ENCODE assay signal across 11 mouse cellular contexts in genomic region chr1:190190231-190190965, GRCm38 (mm10). TPM values are rescaled to one million over a fixed set of nuclear protein-coding genes. Genes with fewer than 3 reads are reported as not detected.
DNase-seq lines count a peak whose midpoint lies in the region; ATAC-seq and TF ChIP-seq lines count a peak whose summit lies in the region.
"Had no signal": no experiment of that assay in that cellular context is flagged by ENCODE, and none has a peak within 500 bp of the region (broad histone marks: within the 10 kb centered on the region; RNA-seq: fewer than 3 reads in every experiment).

No protein-coding gene starts in this region.

- H3K36me3 ChIP-seq in heart, postnatal 0 days (replicated peaks; ENCODE audit: control insufficient read depth, insufficient read depth, low read length), result no peaks in the 10 kb centered on the region
- H3K36me3 ChIP-seq in heart, embryonic 11.5 days (ENCODE audit: control insufficient read depth, insufficient read depth, low read length), result no peaks in the 10 kb centered on the region
- no peaks in the 10 kb centered on the region for H3K36me3 ChIP-seq in midbrain, embryonic 13.5 days
- H3K36me3 ChIP-seq in midbrain, embryonic 10.5 days, result no peaks in the 10 kb centered on the region
- H3K36me3 ChIP-seq in forebrain, postnatal 0 days (ENCODE audit: insufficient read depth), result no peaks in the 10 kb centered on the region
- H3K36me3 ChIP-seq: liver, embryonic 13.5 days had no signal

- no peak overlapping the region; the same call in 1 of the 2 replicates for H3K9ac ChIP-seq in heart, postnatal 0 days (replicated peaks; ENCODE audit: low read depth, low read length)
- H3K9ac ChIP-seq in heart, embryonic 11.5 days (ENCODE audit: low read depth, low read length), result no peak overlapping the region
- H3K9ac ChIP-seq in midbrain, embryonic 13.5 days (replicated peaks), result no peak overlapping the region
- no peak overlapping the region for H3K9ac ChIP-seq in forebrain, postnatal 0 days
- H3K9ac ChIP-seq: liver, embryonic 13.5 days had no signal

- H3K27me3 ChIP-seq in heart, postnatal 0 days (ENCODE audit: control insufficient read depth, insufficient read depth, low read length), result no peaks in the 10 kb centered on the region
- H3K27me3 ChIP-seq in heart, embryonic 11.5 days (ENCODE audit: control insufficient read depth, insufficient read depth, low read length), result no peaks in the 10 kb centered on the region
- peaks cover 23% of the 10 kb centered on the region for H3K27me3 ChIP-seq in midbrain, embryonic 13.5 days
- H3K27me3 ChIP-seq in midbrain, embryonic 10.5 days (ENCODE audit: low read depth, poor library complexity, severe bottlenecking), result peaks cover 44% of the 10 kb centered on the region
- H3K27me3 ChIP-seq in forebrain, postnatal 0 days (ENCODE audit: insufficient read depth, low read length), result peaks cover 40% of the 10 kb centered on the region; the same call in 1 of the 2 replicates
- H3K27me3 ChIP-seq: liver, embryonic 13.5 days had no signal

- peak; percentile 73; the same call in 1 of the 2 replicates for ATAC-seq in heart, postnatal 0 days (ENCODE audit: insufficient read depth, low read depth)
- ATAC-seq in heart, embryonic 11.5 days (replicated peaks; ENCODE audit: insufficient number of reproducible peaks, low FRiP score, low TSS enrichment), result no peak
- ATAC-seq in midbrain, embryonic 13.5 days, result peak; percentile 87
- peak; percentile 43; the same call in 1 of the 2 replicates for ATAC-seq in forebrain, postnatal 0 days
- ATAC-seq: inflammation-experienced regulatory T-cells, adult 6 months had no signal

- H3K9me3 ChIP-seq in heart, postnatal 0 days (replicated peaks; ENCODE audit: control insufficient read depth, low read length), result no peaks in the 10 kb centered on the region
- H3K9me3 ChIP-seq in heart, embryonic 11.5 days (replicated peaks; ENCODE audit: control insufficient read depth, low read length), result no peaks in the 10 kb centered on the region
- no peaks in the 10 kb centered on the region for H3K9me3 ChIP-seq in midbrain, embryonic 13.5 days
- no peaks in the 10 kb centered on the region for H3K9me3 ChIP-seq in midbrain, embryonic 10.5 days (replicated peaks)
- no peaks in the 10 kb centered on the region for H3K9me3 ChIP-seq in forebrain, postnatal 0 days (ENCODE audit: low read length)
- H3K9me3 ChIP-seq: liver, embryonic 13.5 days had no signal

- DNase-seq in heart, postnatal 0 days (ENCODE audit: low spot score), result peak; percentile 82
- no peak for DNase-seq in midbrain, embryonic 10.5 days (ENCODE audit: low spot score)
- DNase-seq in forebrain, postnatal 0 days, result no peak
- peak; percentile 87 for DNase-seq in retina, postnatal 1 day
- DNase-seq in thymus, postnatal 4 days, result no peak
- DNase-seq: liver, embryonic 13.5 days had no signal

- peak overlapping the region; percentile 55 for H3K27ac ChIP-seq in heart, postnatal 0 days (ENCODE audit: low read depth)
- no peak overlapping the region for H3K27ac ChIP-seq in heart, embryonic 11.5 days (ENCODE audit: low read depth, low read length)
- H3K27ac ChIP-seq in midbrain, embryonic 13.5 days, result no peak overlapping the region
- H3K27ac ChIP-seq in midbrain, embryonic 10.5 days (replicated peaks), result no peak overlapping the region
- H3K27ac ChIP-seq in forebrain, postnatal 0 days (ENCODE audit: low read depth, low read length), result no peak overlapping the region
- H3K27ac ChIP-seq: liver, embryonic 13.5 days had no signal

- 30% methylated on average over 10 of the region's 10 CpGs for WGBS in heart, postnatal 0 days
- 41% methylated on average over 10 of the region's 10 CpGs for WGBS in heart, embryonic 11.5 days (ENCODE audit: insufficient replicate concordance)
- WGBS in midbrain, embryonic 13.5 days, result 13% methylated on average over 10 of the region's 10 CpGs
- WGBS in midbrain, embryonic 10.5 days, result 34% methylated on average over 10 of the region's 10 CpGs
- 10% methylated on average over 10 of the region's 10 CpGs for WGBS in forebrain, postnatal 0 days

- no peak for TF ChIP-seq CTCF in heart, postnatal 0 days (IDR thresholded peaks at IDR 0.05; ENCODE audit: low read depth)
- TF ChIP-seq CTCF in forebrain, postnatal 0 days (IDR thresholded peaks at IDR 0.05; ENCODE audit: low read depth), result no peak

- H3K4me3 ChIP-seq in heart, postnatal 0 days (ENCODE audit: low read depth, low read length), result no peak overlapping the region
- no peak overlapping the region for H3K4me3 ChIP-seq in heart, embryonic 11.5 days (ENCODE audit: low read depth, low read length)
- no peak overlapping the region for H3K4me3 ChIP-seq in midbrain, embryonic 13.5 days (replicated peaks)
- no peak overlapping the region for H3K4me3 ChIP-seq in midbrain, embryonic 10.5 days
- no peak overlapping the region for H3K4me3 ChIP-seq in forebrain, postnatal 0 days (ENCODE audit: low read depth, low read length)
- H3K4me3 ChIP-seq: liver, embryonic 13.5 days had no signal

- H3K4me1 ChIP-seq in heart, postnatal 0 days (ENCODE audit: control insufficient read depth, insufficient read depth), result peaks cover 18% of the 10 kb centered on the region
- peaks cover 11% of the 10 kb centered on the region; the same call in 1 of the 2 replicates for H3K4me1 ChIP-seq in heart, embryonic 11.5 days (ENCODE audit: control insufficient read depth, insufficient read depth, low read length)
- peaks cover 22% of the 10 kb centered on the region for H3K4me1 ChIP-seq in midbrain, embryonic 13.5 days (replicated peaks)
- H3K4me1 ChIP-seq in midbrain, embryonic 10.5 days, result peaks cover 28% of the 10 kb centered on the region
- H3K4me1 ChIP-seq in forebrain, postnatal 0 days (ENCODE audit: insufficient read depth), result peaks cover 5% of the 10 kb centered on the region; the same call in 1 of the 2 replicates
- H3K4me1 ChIP-seq: liver, embryonic 13.5 days had no signal

- H3K4me2 ChIP-seq in heart, postnatal 0 days (ENCODE audit: low read depth, low read length), result peak overlapping the region; percentile 12; the same call in 1 of the 2 replicates
- H3K4me2 ChIP-seq in heart, embryonic 11.5 days, result no peak overlapping the region
- no peak overlapping the region for H3K4me2 ChIP-seq in midbrain, embryonic 13.5 days (replicated peaks)
- H3K4me2 ChIP-seq in forebrain, postnatal 0 days (ENCODE audit: low read depth), result no peak overlapping the region
- H3K4me2 ChIP-seq: liver, embryonic 13.5 days had no signal

- TF ChIP-seq EP300 in heart, postnatal 0 days (IDR thresholded peaks at IDR 0.05; ENCODE audit: low read depth), result no peak

RNA-seq across cellular contexts. Expression of gene Prox1, which starts 19.9 kb away (rescaled TPM):
- 23.1 and 31.5 TPM in 2 replicates for total RNA-seq in heart, postnatal 0 days (2014; rRNA removed; ENCODE audit: low replicate concordance)
- polyA plus RNA-seq in heart, postnatal 0 days (2015; fragmentation: Nextera tagmentation; extraction: Ambion mirVana), result 17.3 and 17.8 TPM in 2 replicates
- polyA plus RNA-seq in heart, embryonic 11.5 days (2014; fragmentation: Nextera tagmentation; extraction: Ambion mirVana), result 12.6 and 17.9 TPM in 2 replicates
- polyA plus RNA-seq in midbrain, embryonic 13.5 days (2015; fragmentation: Nextera tagmentation; extraction: Ambion mirVana), result 9.7 and 12.1 TPM in 2 replicates
- polyA plus RNA-seq in midbrain, embryonic 10.5 days (2016; fragmentation: Nextera tagmentation; extraction: Ambion mirVana), result 6.5 and 10.3 TPM in 2 replicates
- total RNA-seq in forebrain, postnatal 0 days (2014; rRNA removed), result 13.4 and 24.8 TPM in 2 replicates
- 6.2 and 16.2 TPM in 2 replicates for polyA plus RNA-seq in forebrain, postnatal 0 days (2015; fragmentation: Nextera tagmentation; extraction: Ambion mirVana)
- total RNA-seq: common myeloid progenitor, adult 5-6 weeks; megakaryocyte progenitor cell, adult 5-6 weeks had no signal

Comparison
In these comparisons a context has a peak if more than half of its experiments do, and no peak if none do; other contexts are left out.
1. DNase-seq: peak in heart, postnatal 0 days (single experiment) and retina, postnatal 1 day (single experiment); none in midbrain, embryonic 10.5 days (single experiment), forebrain, postnatal 0 days (single experiment) and thymus, postnatal 4 days (single experiment).